Mouse (Mus musculus) myocyte (in vitro differentiated cells): ENCODE data around the gene Lmbr1.

Source experiments
- MYOD1 ChIP-seq, 3 experiments: IDR thresholded peaks; one replicate each; pipeline ENCODE4 v1.6.1; 2011; ENCODE audit warnings: control low read depth in 2 of 3, low read depth in 2 of 3, mild to moderate bottlenecking in 2 of 3, moderate library complexity in 1 of 3; ENCODE audit not compliant: insufficient read length in 2 of 3, control insufficient read depth in 1 of 3
- POLR2A ChIP-seq: IDR thresholded peaks from one replicate; pipeline ENCODE4 v1.6.1; 2011; ENCODE audit warnings: low read depth, mild to moderate bottlenecking, control low read depth, moderate library complexity; ENCODE audit not compliant: insufficient read length
- POLR2AphosphoS2 ChIP-seq: IDR thresholded peaks from one replicate; pipeline ENCODE4 v1.6.1; 2011; ENCODE audit warnings: low read depth, control low read depth; ENCODE audit not compliant: insufficient read length
- REST ChIP-seq: IDR thresholded peaks from one replicate; pipeline ENCODE4 v1.6.1; 2011; ENCODE audit warnings: mild to moderate bottlenecking, control low read depth, moderate library complexity; ENCODE audit not compliant: insufficient read depth, insufficient read length
- TCF12 ChIP-seq: IDR thresholded peaks from one replicate; pipeline ENCODE4 v1.6.1; 2011; ENCODE audit warnings: mild to moderate bottlenecking, control low read depth; ENCODE audit not compliant: poor library complexity, insufficient read depth, severe bottlenecking
- TCF3 ChIP-seq: IDR thresholded peaks from one replicate; pipeline ENCODE4 v1.6.1; 2011; ENCODE audit warnings: low read depth, control low read depth; ENCODE audit not compliant: insufficient read length
- USF1 ChIP-seq: IDR thresholded peaks from one replicate; pipeline ENCODE4 v1.6.1; 2011; ENCODE audit warnings: low read depth, mild to moderate bottlenecking, control low read depth, moderate library complexity

GRCm38 (mm10) chr5:29388944-29389765 lies 11.0 kb upstream of the Lmbr1 start:
- TF ChIP-seq TCF12, result no peak
- TF ChIP-seq POLR2A, result no peak
- TF ChIP-seq MYOD1 (IDR thresholded peaks at IDR 0.05; ENCODE audit: control insufficient read depth in 1 of 3, insufficient read length in 2 of 3, low read depth in 2 of 3), result no peak
- TF ChIP-seq USF1, result no peak
- TF ChIP-seq TCF3, result no peak
- TF ChIP-seq POLR2AphosphoS2, result no peak
- TF ChIP-seq REST, result no peak
